Mouse (Mus musculus): Measurements from ENCODE around the gene Fgfr2.

Fgfr2 gene

DNA sequence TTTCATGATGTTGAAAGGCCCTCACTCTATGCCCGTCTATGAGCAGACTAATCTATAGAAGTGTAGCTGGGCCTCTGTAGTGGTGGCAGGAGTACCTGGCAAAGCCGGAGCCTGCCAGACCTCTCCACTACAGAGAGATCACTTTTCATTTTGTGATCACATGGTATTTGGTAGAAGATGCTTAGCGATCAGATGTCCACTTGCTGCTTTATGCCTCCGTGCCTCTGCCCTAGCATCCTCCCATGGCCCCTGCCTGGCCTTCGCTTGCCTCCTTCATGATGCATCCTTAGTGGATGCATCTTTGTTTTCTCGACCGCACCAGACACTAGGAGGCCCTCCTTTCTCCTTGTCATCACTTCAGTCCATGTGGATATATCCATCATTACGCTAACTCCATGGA, 2466.2 kb downstream of the Fgfr2 start:
- no peak for TF ChIP-seq NANOG (IDR thresholded peaks at IDR 0.05; ENCODE audit: borderline replicate concordance, low read length)
- TF ChIP-seq CTCF (conservative IDR thresholded peaks at IDR 0.05; ENCODE audit: low read length) = no peak
- TF ChIP-seq POU5F1 (IDR thresholded peaks at IDR 0.05; ENCODE audit: borderline replicate concordance, low read length) = no peak
- H3K9me3 ChIP-seq (ENCODE audit: low read length) = no peaks in the 10 kb centered on the region

DNA sequence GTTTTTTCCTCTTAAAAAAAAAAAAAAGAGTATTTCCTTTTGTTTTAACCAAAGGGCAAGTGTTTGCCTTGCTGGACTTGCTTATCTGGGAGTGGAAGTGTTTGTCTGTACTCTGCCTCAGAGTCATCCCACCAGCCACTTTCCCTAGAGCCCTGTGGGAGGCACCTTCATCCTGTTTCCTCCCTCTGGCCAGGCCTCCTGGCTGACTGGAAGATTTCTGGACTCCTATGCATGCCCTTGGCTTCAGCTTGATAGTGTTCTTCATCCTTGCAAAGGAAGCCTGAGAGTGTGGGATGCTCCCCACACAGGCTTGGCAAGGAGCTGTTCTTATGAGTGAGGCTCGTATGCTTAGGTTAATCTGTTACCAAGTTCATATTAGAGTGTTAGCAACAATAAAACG, 2468.6 kb downstream of the Fgfr2 start:
- TF ChIP-seq POU5F1 (IDR thresholded peaks at IDR 0.05; ENCODE audit: borderline replicate concordance, low read length) (no peak), NANOG (IDR thresholded peaks at IDR 0.05; ENCODE audit: borderline replicate concordance, low read length) (no peak), CTCF (conservative IDR thresholded peaks at IDR 0.05; ENCODE audit: low read length) (no peak)
- H3K27me3 ChIP-seq (ENCODE audit: insufficient read depth, low read length) = no peaks in the 10 kb centered on the region
- no peak overlapping the region for H3K4me3 ChIP-seq (replicated peaks; ENCODE audit: low read length)
- peaks cover 61% of the 10 kb centered on the region for H3K4me1 ChIP-seq (replicated peaks; ENCODE audit: low read depth, low read length)
- H3K36me3 ChIP-seq (ENCODE audit: insufficient read depth, low read length) = peaks cover 30% of the 10 kb centered on the region
- no peaks in the 10 kb centered on the region for H3K9me3 ChIP-seq (ENCODE audit: low read length)

More for the DNA sequence above, 2466.2 kb downstream of the Fgfr2 start:
- peaks cover 48% of the 10 kb centered on the region for H3K4me1 ChIP-seq (replicated peaks; ENCODE audit: low read depth, low read length)
- H3K4me3 ChIP-seq (replicated peaks; ENCODE audit: low read length) = no peak overlapping the region
- no peaks in the 10 kb centered on the region for H3K27me3 ChIP-seq (ENCODE audit: insufficient read depth, low read length)
- peaks cover 30% of the 10 kb centered on the region for H3K36me3 ChIP-seq (ENCODE audit: insufficient read depth, low read length)

DNA sequence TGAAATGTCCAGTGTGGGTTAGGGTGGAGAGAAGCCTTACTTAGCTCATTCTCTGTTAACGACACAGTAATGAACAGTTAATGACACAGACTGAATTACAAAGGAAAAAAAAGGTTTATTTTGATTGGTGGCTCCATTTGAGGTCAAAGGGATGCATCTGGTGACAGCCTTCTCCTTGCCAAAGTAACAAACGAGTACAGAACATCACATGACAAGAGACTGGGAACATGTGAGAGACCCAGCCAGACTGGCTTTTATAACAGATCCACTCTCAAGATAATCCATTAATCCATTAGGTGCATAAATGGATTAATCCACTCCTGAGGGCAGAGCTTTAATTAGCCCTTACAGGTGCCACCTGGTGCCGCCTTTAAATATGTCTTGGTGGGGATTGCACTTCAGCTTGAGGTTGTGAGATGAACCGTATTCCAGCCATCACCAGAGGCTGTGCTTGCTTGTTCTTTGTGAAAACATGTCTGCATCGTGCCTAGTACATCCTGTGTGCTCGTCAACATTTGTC, 2470.1 kb downstream of the Fgfr2 start:
- H3K9me3 ChIP-seq (ENCODE audit: low read length) = no peaks in the 10 kb centered on the region
- no peak overlapping the region for H3K4me3 ChIP-seq (replicated peaks; ENCODE audit: low read length)
- no peaks in the 10 kb centered on the region for H3K27me3 ChIP-seq (ENCODE audit: insufficient read depth, low read length)
- peaks cover 75% of the 10 kb centered on the region for H3K4me1 ChIP-seq (replicated peaks; ENCODE audit: low read depth, low read length)
- TF ChIP-seq POU5F1 (IDR thresholded peaks at IDR 0.05; ENCODE audit: borderline replicate concordance, low read length) (no peak), CTCF (conservative IDR thresholded peaks at IDR 0.05; ENCODE audit: low read length) (no peak), NANOG (IDR thresholded peaks at IDR 0.05; ENCODE audit: borderline replicate concordance, low read length) (peak; percentile 10; the same call in 1 of the 2 replicates)
- H3K36me3 ChIP-seq (ENCODE audit: insufficient read depth, low read length) = peaks cover 19% of the 10 kb centered on the region

DNA sequence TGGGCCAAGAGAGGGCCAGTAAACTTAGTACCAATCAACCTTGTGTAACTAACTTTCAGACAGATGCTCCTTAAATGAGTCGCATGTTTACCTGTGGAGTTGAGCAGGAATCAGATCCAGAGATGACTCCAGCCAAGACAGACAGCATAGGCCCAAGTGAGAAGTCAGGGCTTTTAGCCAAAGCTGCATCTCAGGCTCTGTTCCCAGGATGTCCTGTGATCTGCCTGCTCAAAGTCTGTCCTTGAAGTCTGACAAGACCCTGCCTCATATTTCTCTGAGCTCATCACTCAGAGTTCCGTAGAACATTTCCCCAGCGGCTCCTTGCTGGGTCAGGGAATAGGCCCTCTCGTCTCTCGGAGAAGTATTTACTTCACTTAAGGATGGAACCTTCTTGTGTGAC, 2472.5 kb downstream of the Fgfr2 start:
- no peaks in the 10 kb centered on the region for H3K9me3 ChIP-seq (ENCODE audit: low read length)
- H3K4me1 ChIP-seq (replicated peaks; ENCODE audit: low read depth, low read length) = peaks cover 83% of the 10 kb centered on the region
- no peaks in the 10 kb centered on the region for H3K27me3 ChIP-seq (ENCODE audit: insufficient read depth, low read length)
- TF ChIP-seq POU5F1 (IDR thresholded peaks at IDR 0.05; ENCODE audit: borderline replicate concordance, low read length) (no peak), NANOG (IDR thresholded peaks at IDR 0.05; ENCODE audit: borderline replicate concordance, low read length) (no peak), CTCF (conservative IDR thresholded peaks at IDR 0.05; ENCODE audit: low read length) (no peak)
- H3K36me3 ChIP-seq (ENCODE audit: insufficient read depth, low read length) = peaks cover 3% of the 10 kb centered on the region; the same call in 1 of the 2 replicates
- H3K4me3 ChIP-seq (replicated peaks; ENCODE audit: low read length) = no peak overlapping the region

DNA sequence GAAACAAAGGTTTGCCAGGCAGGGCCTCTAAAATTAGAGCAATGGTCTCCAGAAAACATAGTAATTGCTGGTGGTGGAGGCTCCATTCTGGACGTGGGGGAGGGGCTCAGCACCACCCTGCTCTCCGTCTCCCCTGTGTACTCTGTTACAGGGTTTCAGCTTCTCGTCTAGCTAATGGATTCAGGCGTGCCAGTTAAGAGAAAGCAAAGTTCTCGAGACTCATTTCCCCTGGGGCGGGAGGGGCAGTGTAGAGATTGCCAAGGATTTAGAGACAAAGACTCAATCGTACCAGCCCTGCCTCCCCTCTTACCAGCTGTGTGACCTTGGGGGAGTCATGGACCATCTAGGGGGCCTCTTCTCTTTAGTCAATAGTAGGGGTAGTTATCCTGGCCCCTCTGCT, 2473.9 kb downstream of the Fgfr2 start:
- Histone ChIP-seq H3K27me3 (ENCODE audit: insufficient read depth, low read length) (no peaks in the 10 kb centered on the region), H3K4me1 (replicated peaks; ENCODE audit: low read depth, low read length) (peaks cover 86% of the 10 kb centered on the region), H3K4me3 (replicated peaks; ENCODE audit: low read length) (peak overlapping the region; percentile 39), H3K36me3 (ENCODE audit: insufficient read depth, low read length) (no peaks in the 10 kb centered on the region), H3K9me3 (ENCODE audit: low read length) (no peaks in the 10 kb centered on the region)
- TF ChIP-seq POU5F1 (IDR thresholded peaks at IDR 0.05; ENCODE audit: borderline replicate concordance, low read length) (no peak), CTCF (conservative IDR thresholded peaks at IDR 0.05; ENCODE audit: low read length) (no peak), NANOG (IDR thresholded peaks at IDR 0.05; ENCODE audit: borderline replicate concordance, low read length) (no peak)

DNA sequence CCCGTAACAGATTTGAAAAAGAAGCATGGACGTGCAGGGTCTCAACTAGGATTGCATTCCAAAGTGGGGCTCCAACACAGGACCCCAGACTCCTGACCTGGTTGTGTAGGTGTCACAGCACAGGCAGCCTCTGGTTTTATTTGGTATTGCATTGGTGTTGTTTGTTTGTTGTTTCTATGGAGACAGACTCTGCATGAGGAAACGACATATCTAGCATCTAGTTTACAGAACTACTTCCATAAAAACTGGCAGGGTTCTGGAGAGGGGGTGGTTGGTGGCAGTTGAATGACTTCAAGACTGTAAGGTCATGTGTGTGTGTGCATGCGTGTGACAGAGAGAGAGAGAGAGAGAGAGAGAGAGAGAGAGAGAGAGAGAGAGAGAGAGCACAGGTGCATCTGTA, 2475.1 kb downstream of the Fgfr2 start:
- H3K4me3 ChIP-seq (replicated peaks; ENCODE audit: low read length) = peak overlapping the region; percentile 39; the same call in 1 of the 2 replicates
- no peaks in the 10 kb centered on the region for H3K27me3 ChIP-seq (ENCODE audit: insufficient read depth, low read length)
- H3K36me3 ChIP-seq (ENCODE audit: insufficient read depth, low read length) = no peaks in the 10 kb centered on the region
- TF ChIP-seq POU5F1 (IDR thresholded peaks at IDR 0.05; ENCODE audit: borderline replicate concordance, low read length) = no peak
- TF ChIP-seq NANOG (IDR thresholded peaks at IDR 0.05; ENCODE audit: borderline replicate concordance, low read length) = no peak
- no peak for TF ChIP-seq CTCF (conservative IDR thresholded peaks at IDR 0.05; ENCODE audit: low read length)
- no peaks in the 10 kb centered on the region for H3K9me3 ChIP-seq (ENCODE audit: low read length)
- H3K4me1 ChIP-seq (replicated peaks; ENCODE audit: low read depth, low read length) = peaks cover 86% of the 10 kb centered on the region

DNA sequence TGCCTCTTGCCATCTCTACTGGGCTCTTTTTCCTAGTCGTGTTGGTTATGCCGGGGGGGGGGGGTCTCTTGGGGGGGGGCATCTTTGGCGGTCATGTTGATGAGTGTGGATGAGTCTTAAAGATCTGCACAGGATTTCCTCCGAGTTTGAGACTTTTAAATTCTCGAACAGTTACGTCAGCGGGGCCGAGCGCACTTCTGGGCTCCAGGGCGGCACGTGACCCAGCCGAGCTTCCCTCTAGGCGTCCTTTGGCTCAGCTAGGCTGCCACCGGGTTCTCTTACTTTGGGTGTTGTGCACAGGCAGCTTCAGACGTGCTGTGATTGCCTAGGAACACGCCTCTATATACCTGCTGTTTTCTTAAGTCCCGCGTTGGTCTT, 2476.4 kb downstream of the Fgfr2 start:
- peak overlapping the region; percentile 89 for H3K4me3 ChIP-seq (replicated peaks; ENCODE audit: low read length)
- TF ChIP-seq CTCF (conservative IDR thresholded peaks at IDR 0.05; ENCODE audit: low read length) (no peak), NANOG (IDR thresholded peaks at IDR 0.05; ENCODE audit: borderline replicate concordance, low read length) (no peak), POU5F1 (IDR thresholded peaks at IDR 0.05; ENCODE audit: borderline replicate concordance, low read length) (no peak)
- H3K4me1 ChIP-seq (replicated peaks; ENCODE audit: low read depth, low read length) = peaks cover 87% of the 10 kb centered on the region
- H3K27me3 ChIP-seq (ENCODE audit: insufficient read depth, low read length) = no peaks in the 10 kb centered on the region
- no peaks in the 10 kb centered on the region; the same call in 1 of the 2 replicates for H3K36me3 ChIP-seq (ENCODE audit: insufficient read depth, low read length)
- no peaks in the 10 kb centered on the region for H3K9me3 ChIP-seq (ENCODE audit: low read length)

DNA sequence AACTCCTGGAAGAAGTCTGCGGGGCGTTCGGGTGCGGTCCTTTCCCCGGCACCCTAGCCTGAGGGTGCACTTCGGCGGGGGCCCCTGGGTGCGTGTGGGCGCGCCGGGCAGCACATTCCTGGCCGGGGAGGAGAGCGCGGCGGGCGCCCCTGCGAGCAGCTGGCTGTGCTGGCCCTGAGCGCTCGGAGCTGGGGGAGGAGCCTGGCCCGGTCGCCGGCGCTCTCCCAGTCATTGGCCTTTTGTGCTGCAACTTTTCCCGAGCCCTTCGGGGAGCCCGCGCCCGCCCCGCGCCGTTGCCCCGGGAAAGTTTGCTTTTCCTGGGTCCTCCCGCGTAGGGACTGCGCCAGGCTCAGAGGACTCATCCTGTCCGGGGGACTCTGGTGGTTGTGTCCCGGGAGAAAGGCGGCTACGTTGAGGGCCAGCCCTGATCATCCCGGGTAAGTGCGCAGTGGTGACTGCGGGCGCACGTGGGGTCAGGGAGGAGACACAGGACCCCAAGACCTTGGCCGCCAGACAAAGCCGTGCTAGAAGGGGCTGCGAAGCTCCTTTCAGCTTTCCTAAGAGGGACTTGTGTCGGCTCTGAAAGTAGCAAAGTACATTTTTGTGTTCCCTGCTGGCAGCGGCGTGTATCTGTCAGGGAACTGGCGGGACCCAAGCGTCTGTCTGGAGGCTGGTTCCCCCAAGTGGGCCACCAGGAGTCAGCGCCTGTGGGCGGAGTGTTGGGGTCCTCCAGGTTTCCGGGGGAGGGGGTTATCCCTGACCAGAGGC, 2477.0 kb downstream of the Fgfr2 start:
- no peak for TF ChIP-seq CTCF (conservative IDR thresholded peaks at IDR 0.05; ENCODE audit: low read length)
- no peak for TF ChIP-seq NANOG (IDR thresholded peaks at IDR 0.05; ENCODE audit: borderline replicate concordance, low read length)
- TF ChIP-seq POU5F1 (IDR thresholded peaks at IDR 0.05; ENCODE audit: borderline replicate concordance, low read length) = no peak
- Histone ChIP-seq H3K4me3 (replicated peaks; ENCODE audit: low read length) (peak overlapping the region; percentile 89), H3K27me3 (ENCODE audit: insufficient read depth, low read length) (no peaks in the 10 kb centered on the region), H3K36me3 (ENCODE audit: insufficient read depth, low read length) (peaks cover under 1% of the 10 kb centered on the region; the same call in 1 of the 2 replicates), H3K4me1 (replicated peaks; ENCODE audit: low read depth, low read length) (peaks cover 83% of the 10 kb centered on the region), H3K9me3 (ENCODE audit: low read length) (no peaks in the 10 kb centered on the region)

Measured in E14TG2a.4 (cell line).